21 mouse cellular contexts compared by ENCODE assay signal in genomic region chr8:106133946-106134345, GRCm38 (mm10). TPM values are rescaled to one million over a fixed set of nuclear protein-coding genes. Genes with fewer than 3 reads are reported as not detected.
DNase-seq lines count a peak whose midpoint lies in the region; ATAC-seq and TF ChIP-seq lines count a peak whose summit lies in the region.
"Had no signal": no experiment of that assay in that cellular context is flagged by ENCODE, and none has a peak within 500 bp of the region (broad histone marks: within the 10 kb centered on the region; RNA-seq: fewer than 3 reads in every experiment).

No protein-coding gene starts in this region.

- no peaks in the 10 kb centered on the region for H3K9me3 ChIP-seq in heart, embryonic 10.5 days
- no peaks in the 10 kb centered on the region for H3K9me3 ChIP-seq in lung, embryonic 14.5 days (ENCODE audit: low read depth, low read length)
- H3K9me3 ChIP-seq in intestine, embryonic 15.5 days: no peaks in the 10 kb centered on the region
- no peaks in the 10 kb centered on the region for H3K9me3 ChIP-seq in stomach, postnatal 0 days (ENCODE audit: control insufficient read depth, low read length)
- H3K9me3 ChIP-seq: forebrain, embryonic 13.5 days; liver, embryonic 13.5 days; midbrain, embryonic 10.5 days had no signal

- no peak for TF ChIP-seq EP300 in stomach, postnatal 0 days (optimal IDR thresholded peaks at IDR 0.05)

- peaks cover 40% of the 10 kb centered on the region for H3K36me3 ChIP-seq in heart, embryonic 10.5 days
- H3K36me3 ChIP-seq in lung, embryonic 14.5 days (ENCODE audit: insufficient read depth): peaks cover 46% of the 10 kb centered on the region
- H3K36me3 ChIP-seq in intestine, embryonic 15.5 days: peaks cover 22% of the 10 kb centered on the region
- peaks cover 15% of the 10 kb centered on the region for H3K36me3 ChIP-seq in stomach, postnatal 0 days (ENCODE audit: control insufficient read depth, insufficient read depth, low read length)

- no peak for ATAC-seq in lung, embryonic 14.5 days (ENCODE audit: insufficient read depth)
- ATAC-seq in intestine, embryonic 15.5 days: no peak
- no peak for ATAC-seq in stomach, postnatal 0 days (ENCODE audit: low FRiP score, low TSS enrichment)
- ATAC-seq: forebrain, embryonic 13.5 days; hindbrain, postnatal 0 days had no signal

- H3K4me1 ChIP-seq in heart, embryonic 10.5 days: peaks cover 43% of the 10 kb centered on the region
- 0 out of 2 replicates have a peak, but pooled peaks cover 4% of the 10 kb centered on the region for H3K4me1 ChIP-seq in lung, embryonic 14.5 days (ENCODE audit: insufficient read depth)
- H3K4me1 ChIP-seq in intestine, embryonic 15.5 days (replicated peaks): peaks cover 28% of the 10 kb centered on the region
- no peaks in the 10 kb centered on the region for H3K4me1 ChIP-seq in stomach, postnatal 0 days (replicated peaks; ENCODE audit: control insufficient read depth, insufficient read depth)

- DNase-seq in heart, embryonic 10.5 days (ENCODE audit: low spot score): peak; percentile 66
- no peak for DNase-seq in heart, adult 18-20 months
- no peak for DNase-seq in lung, embryonic 14.5 days
- DNase-seq in lung, postnatal 4 days: no peak
- no peak for DNase-seq in stomach, postnatal 0 days (ENCODE audit: low spot score)
- DNase-seq in cerebellum, postnatal 36 days: no peak
- DNase-seq: cerebellum, adult 18-20 months; cerebellum, postnatal 25 days; heart, adult 2 months; liver, embryonic 13.5 days; retina, postnatal 1 day had no signal

- peak overlapping the region; percentile 56 for H3K4me2 ChIP-seq in lung, embryonic 14.5 days
- H3K4me2 ChIP-seq in intestine, embryonic 15.5 days (replicated peaks): peak overlapping the region; percentile 89; the same call in 1 of the 2 replicates
- H3K4me2 ChIP-seq in stomach, postnatal 0 days (replicated peaks; ENCODE audit: low read depth): peak overlapping the region; percentile 45
- H3K4me2 ChIP-seq: forebrain, embryonic 13.5 days had no signal

- WGBS in heart, embryonic 10.5 days: 72% methylated on average over 6 of the region's 6 CpGs
- WGBS in lung, embryonic 14.5 days: 64% methylated on average over 6 of the region's 6 CpGs
- WGBS in intestine, embryonic 15.5 days: 66% methylated on average over 6 of the region's 6 CpGs
- WGBS in stomach, postnatal 0 days: 68% methylated on average over 6 of the region's 6 CpGs

- no peak overlapping the region for H3K27ac ChIP-seq in heart, embryonic 10.5 days
- no peak overlapping the region; the same call in 1 of the 2 replicates for H3K27ac ChIP-seq in lung, embryonic 14.5 days (ENCODE audit: low read depth)
- peak overlapping the region; percentile 44; the same call in 1 of the 2 replicates for H3K27ac ChIP-seq in intestine, embryonic 15.5 days
- H3K27ac ChIP-seq in stomach, postnatal 0 days (replicated peaks): peak overlapping the region; percentile 95; the same call in 1 of the 2 replicates
- H3K27ac ChIP-seq: forebrain, embryonic 13.5 days; heart, adult 2 months; hindbrain, postnatal 0 days; liver, embryonic 13.5 days; macrophage; midbrain, embryonic 10.5 days had no signal

- TF ChIP-seq CTCF in lung, embryonic 14.5 days (IDR thresholded peaks at IDR 0.05; ENCODE audit: low read depth): no peak
- no peak for TF ChIP-seq CTCF in stomach, postnatal 0 days (IDR thresholded peaks at IDR 0.05; ENCODE audit: low read depth)

- no peak overlapping the region for H3K4me3 ChIP-seq in heart, embryonic 10.5 days
- H3K4me3 ChIP-seq in lung, embryonic 14.5 days (ENCODE audit: low read depth, low read length): peak overlapping the region; percentile 22
- H3K4me3 ChIP-seq in intestine, embryonic 15.5 days (replicated peaks): 0 out of 2 replicates have a peak overlapping the region, but pooled peaks have one; percentile 53
- no peak overlapping the region for H3K4me3 ChIP-seq in stomach, postnatal 0 days (ENCODE audit: low read depth, low read length)
- H3K4me3 ChIP-seq: erythroblast, embryonic 14.5 days; forebrain, embryonic 13.5 days; heart, adult 2 months; liver, embryonic 13.5 days; midbrain, embryonic 10.5 days had no signal

- peaks cover 53% of the 10 kb centered on the region for H3K27me3 ChIP-seq in heart, embryonic 10.5 days (ENCODE audit: insufficient read depth, poor library complexity, severe bottlenecking)
- peaks cover 39% of the 10 kb centered on the region for H3K27me3 ChIP-seq in lung, embryonic 14.5 days (ENCODE audit: insufficient read depth, low read length)
- peaks cover 30% of the 10 kb centered on the region for H3K27me3 ChIP-seq in intestine, embryonic 15.5 days (replicated peaks)
- peaks cover 2% of the 10 kb centered on the region; the same call in 1 of the 2 replicates for H3K27me3 ChIP-seq in stomach, postnatal 0 days (ENCODE audit: control insufficient read depth, insufficient read depth, low read length)
- H3K27me3 ChIP-seq: CH12.LX had no signal

- H3K9ac ChIP-seq in lung, embryonic 14.5 days: no peak overlapping the region
- no peak overlapping the region for H3K9ac ChIP-seq in intestine, embryonic 15.5 days
- H3K9ac ChIP-seq in stomach, postnatal 0 days (ENCODE audit: low read length): no peak overlapping the region
- H3K9ac ChIP-seq: forebrain, embryonic 13.5 days; liver, embryonic 13.5 days had no signal

RNA-seq across cellular contexts. Expression of gene Esrp2, which starts 2.8 kb away (rescaled TPM):
- 2.4 and 5.4 TPM in 2 replicates for polyA plus RNA-seq in heart, embryonic 10.5 days (2016; fragmentation: Nextera tagmentation; extraction: Ambion mirVana)
- total RNA-seq in heart, adult 18-20 months (2021): 1 to 10 TPM in 1 of 2 experiments, under 1 TPM in 1; 0.35 to 1.4 TPM
- 29.6 and 31.1 TPM in 2 replicates for polyA plus RNA-seq in lung, embryonic 14.5 days (2014; fragmentation: Nextera tagmentation; extraction: Ambion mirVana)
- 30.2 and 32.7 TPM in 2 replicates for polyA plus RNA-seq in intestine, embryonic 15.5 days (2015; fragmentation: Nextera tagmentation; extraction: Ambion mirVana)
- 38.9 and 48.0 TPM in 2 replicates for polyA plus RNA-seq in stomach, postnatal 0 days (2015; fragmentation: Nextera tagmentation; extraction: Ambion mirVana)
- total RNA-seq: gastrocnemius, adult 8-10 months; hematopoietic stem cell, adult 5-6 weeks; neutrophil, adult 5-6 weeks had no signal
- polyA plus RNA-seq: macrophage had no signal

RNA-seq across cellular contexts. Expression of gene Pla2g15, which starts 16.3 kb away (rescaled TPM):
- polyA plus RNA-seq in heart, embryonic 10.5 days (2016; fragmentation: Nextera tagmentation; extraction: Ambion mirVana): 10.6 and 13.6 TPM in 2 replicates
- 1 to 10 TPM; 6.7 to 7.9 TPM for total RNA-seq in heart, adult 18-20 months (2021)
- polyA plus RNA-seq in lung, embryonic 14.5 days (2014; fragmentation: Nextera tagmentation; extraction: Ambion mirVana): 3.5 and 3.8 TPM in 2 replicates
- polyA plus RNA-seq in intestine, embryonic 15.5 days (2015; fragmentation: Nextera tagmentation; extraction: Ambion mirVana): 10.2 and 10.7 TPM in 2 replicates
- 5.6 and 5.7 TPM in 2 replicates for polyA plus RNA-seq in stomach, postnatal 0 days (2015; fragmentation: Nextera tagmentation; extraction: Ambion mirVana)

RNA-seq across cellular contexts. Expression of gene Slc7a6, which starts 34.7 kb away (rescaled TPM):
- polyA plus RNA-seq in heart, embryonic 10.5 days (2016; fragmentation: Nextera tagmentation; extraction: Ambion mirVana): 47.3 and 67.8 TPM in 2 replicates
- total RNA-seq in heart, adult 18-20 months (2021): 10 to 100 TPM in 1 of 2 experiments, 1 to 10 TPM in 1; 8.8 to 11.5 TPM
- polyA plus RNA-seq in lung, embryonic 14.5 days (2014; fragmentation: Nextera tagmentation; extraction: Ambion mirVana): 80.6 and 85.0 TPM in 2 replicates
- polyA plus RNA-seq in intestine, embryonic 15.5 days (2015; fragmentation: Nextera tagmentation; extraction: Ambion mirVana): 34.4 and 37.9 TPM in 2 replicates
- 24.3 and 25.8 TPM in 2 replicates for polyA plus RNA-seq in stomach, postnatal 0 days (2015; fragmentation: Nextera tagmentation; extraction: Ambion mirVana)

Comparison
In these comparisons a context has a peak if more than half of its experiments do, and no peak if none do; other contexts are left out.
1. H3K27ac ChIP-seq: peak in intestine, embryonic 15.5 days (single experiment) and stomach, postnatal 0 days (single experiment); none in heart, embryonic 10.5 days (single experiment) and lung, embryonic 14.5 days (single experiment).
2. H3K4me3 ChIP-seq: peak in lung, embryonic 14.5 days (single experiment) and intestine, embryonic 15.5 days (single experiment); none in heart, embryonic 10.5 days (single experiment) and stomach, postnatal 0 days (single experiment).
3. Peak in every context shown above with its lines, with median percentiles within 50 percentile points of each other: H3K4me2 ChIP-seq.